ENCODE assay signal across 8 mouse cellular contexts in genomic region chr5:24424861-24425411, GRCm38 (mm10). TPM values are rescaled to one million over a fixed set of nuclear protein-coding genes. Genes with fewer than 3 reads are reported as not detected.
DNase-seq lines count a peak whose midpoint lies in the region; ATAC-seq and TF ChIP-seq lines count a peak whose summit lies in the region.

No protein-coding gene starts in this region.

- H3K27ac ChIP-seq in ES-E14 (ENCODE audit: insufficient read depth, low read depth, low read length, poor library complexity, severe bottlenecking) (no peak overlapping the region), macrophage (peak overlapping the region; percentile 94)
- peak overlapping the region; percentile 4 for H3K27ac ChIP-seq in hindbrain, embryonic 11.5 days (ENCODE audit: low read depth, low read length)

- H3K36me3 ChIP-seq in ES-E14 (ENCODE audit: control insufficient read depth, insufficient read depth, low read length, poor library complexity, severe bottlenecking) = peaks cover under 1% of the 10 kb centered on the region; the same call in 1 of the 2 replicates
- H3K36me3 ChIP-seq in hindbrain, embryonic 11.5 days (ENCODE audit: control insufficient read depth, insufficient read depth, low read length) = peaks cover 1% of the 10 kb centered on the region; the same call in 1 of the 2 replicates
- peaks cover 23% of the 10 kb centered on the region for H3K36me3 ChIP-seq in macrophage (ENCODE audit: inconsistent target)

- DNase-seq in ES-E14 (ENCODE audit: low read depth, low spot score) = no peak
- peak; percentile 67 for DNase-seq in c-Kit-positive CD71-positive TER-119-negative erythroid progenitor cells, embryonic 14.5 days (ENCODE audit: low read depth)
- peak; percentile 94 for DNase-seq in hindbrain, embryonic 11.5 days (ENCODE audit: low spot score)
- DNase-seq in layer of hippocampus, postnatal 36 days = peak; percentile 73 to 74
- DNase-seq in right cerebral cortex, adult 2 months (ENCODE audit: low spot score in 2 of 2) = peak; percentile 51 to 71
- DNase-seq in urinary bladder, postnatal 10 days (ENCODE audit: low spot score) = peak; percentile 55

- ATAC-seq in frontal cortex, adult (ENCODE audit: low TSS enrichment) = peak; percentile 28
- no peak for ATAC-seq in hindbrain, embryonic 11.5 days (ENCODE audit: low FRiP score)

- peaks cover 4 to 27% of the 10 kb centered on the region in 2 experiments; a peak in 2 of 4 replicates for H3K4me1 ChIP-seq in ES-E14 (ENCODE audit: control insufficient read depth in 2 of 2, insufficient read depth in 2 of 2, low read length in 2 of 2, poor library complexity in 1 of 2)
- H3K4me1 ChIP-seq in hindbrain, embryonic 11.5 days (replicated peaks; ENCODE audit: control insufficient read depth, insufficient read depth, low read length) = peaks cover 17% of the 10 kb centered on the region

- H3K4me2 ChIP-seq in hindbrain, embryonic 11.5 days (replicated peaks; ENCODE audit: low read depth, low read length) = peak overlapping the region; percentile 89

- H3K9me3 ChIP-seq in ES-E14 (ENCODE audit: control insufficient read depth, insufficient read depth, low read depth, low read length) = no peaks in the 10 kb centered on the region
- no peaks in the 10 kb centered on the region for H3K9me3 ChIP-seq in hindbrain, embryonic 11.5 days (ENCODE audit: control insufficient read depth, low read length)

- in situ Hi-C loops in ES-E14 (cut with MboI; ENCODE audit: low sequenced_read_pairs in 2 of 2, unreplicated experiment in 2 of 2) = no loop called here

- peak overlapping the region; percentile 70 to 76 for H3K4me3 ChIP-seq in ES-E14 (ENCODE audit: insufficient read depth in 1 of 2, low read depth in 1 of 2, low read length in 2 of 2, poor library complexity in 1 of 2, severe bottlenecking in 1 of 2)
- H3K4me3 ChIP-seq in hindbrain, embryonic 11.5 days (ENCODE audit: low read depth, low read length) = peak overlapping the region; percentile 53
- H3K4me3 ChIP-seq in macrophage (ENCODE audit: inconsistent target) = peak overlapping the region; percentile 87

- 0 out of 2 replicates have a peak, but pooled peaks cover 4% of the 10 kb centered on the region for H3K27me3 ChIP-seq in hindbrain, embryonic 11.5 days (ENCODE audit: control insufficient read depth, insufficient read depth, low read length)

- WGBS in hindbrain, embryonic 11.5 days = 1% methylated on average over 49 of the region's 60 CpGs
- WGBS in macrophage (ENCODE audit: missing documents) = 2% methylated on average over 34 of the region's 60 CpGs

- peak overlapping the region; percentile 68 for H3K9ac ChIP-seq in ES-E14 (ENCODE audit: insufficient read depth, low read depth, low read length, poor library complexity, severe bottlenecking)
- peak overlapping the region; percentile 66 for H3K9ac ChIP-seq in hindbrain, embryonic 11.5 days (ENCODE audit: low read depth, low read length)

- peaks cover 32% of the 10 kb centered on the region for H3K79me2 ChIP-seq in macrophage (ENCODE audit: inconsistent target)

TF ChIP-seq in ES-E14, 5 proteins besides CTCF, POLR2A, EP300 and RAD21:
- TF ChIP-seq ZNF384 (IDR thresholded peaks at IDR 0.05; ENCODE audit: low read depth, low read length) (no peak), HCFC1 (IDR thresholded peaks at IDR 0.05; ENCODE audit: borderline replicate concordance, insufficient read depth, low read length) (peak; percentile 58; the same call in 1 of the 2 replicates)

RNA-seq across cellular contexts. Expression of gene Slc4a2, which starts 1.3 kb away (rescaled TPM):
- total RNA-seq in ES-E14 (2012; rRNA removed) = 30.4 and 31.5 TPM in 2 replicates
- polyA plus RNA-seq in hindbrain, embryonic 11.5 days (2014; fragmentation: Nextera tagmentation; extraction: Ambion mirVana) = 14.3 and 17.9 TPM in 2 replicates
- 10 to 100 TPM; 25.6 to 33.2 TPM for total RNA-seq in layer of hippocampus, postnatal 36 days (2021)
- total RNA-seq in macrophage (2018; cell fraction: chromatin; rRNA removed) = 100 to 1,000 TPM in 14 of 26 experiments, 10 to 100 TPM in 12; 39.0 to 197 (median 104) TPM
- 10 to 100 TPM; 17.3 to 43.5 (median 30.9) TPM for total RNA-seq in macrophage (2018; cell fraction: cytosol; rRNA removed)
- 100 to 1,000 TPM in 4 of 26 experiments, 10 to 100 TPM in 22; 38.0 to 127 (median 68.2) TPM for total RNA-seq in macrophage (2018; cell fraction: nucleus; rRNA removed)
- 21.8 to 34.7 TPM (median 34.2 TPM) in 3 replicates for polyA plus RNA-seq in macrophage (2018)

RNA-seq across cellular contexts. Expression of gene Cdk5, which starts 1.6 kb away (rescaled TPM):
- total RNA-seq in ES-E14 (2012; rRNA removed) = 17.8 and 23.4 TPM in 2 replicates
- 56.3 and 62.4 TPM in 2 replicates for polyA plus RNA-seq in hindbrain, embryonic 11.5 days (2014; fragmentation: Nextera tagmentation; extraction: Ambion mirVana)
- 100 to 1,000 TPM; 122 TPM for total RNA-seq in layer of hippocampus, postnatal 36 days (2021)
- 10 to 100 TPM; 20.2 to 77.5 (median 50.6) TPM for total RNA-seq in macrophage (2018; cell fraction: chromatin; rRNA removed)
- total RNA-seq in macrophage (2018; cell fraction: cytosol; rRNA removed) = 10 to 100 TPM; 12.6 to 17.8 (median 15.1) TPM
- 10 to 100 TPM; 13.4 to 62.9 (median 39.9) TPM for total RNA-seq in macrophage (2018; cell fraction: nucleus; rRNA removed)
- 15.2 to 21.5 TPM (median 20.5 TPM) in 3 replicates for polyA plus RNA-seq in macrophage (2018)

RNA-seq across cellular contexts. Expression of gene Asic3, which starts 11.7 kb away (rescaled TPM):
- 0.40 and 0.90 TPM in 2 replicates for total RNA-seq in ES-E14 (2012; rRNA removed)
- polyA plus RNA-seq in hindbrain, embryonic 11.5 days (2014; fragmentation: Nextera tagmentation; extraction: Ambion mirVana) = 0.52 and 0.88 TPM in 2 replicates
- under 1 TPM in 1 of 2 experiments, not detected in 1; 0.23 TPM for total RNA-seq in layer of hippocampus, postnatal 36 days (2021)
- 1 to 10 TPM in 3 of 26 experiments, under 1 TPM in 8, not detected in 15; 0.21 to 1.7 (median 0.51) TPM for total RNA-seq in macrophage (2018; cell fraction: chromatin; rRNA removed)
- not detected for total RNA-seq in macrophage (2018; cell fraction: cytosol; rRNA removed)
- under 1 TPM in 7 of 26 experiments, not detected in 19; 0.24 to 0.85 (median 0.42) TPM for total RNA-seq in macrophage (2018; cell fraction: nucleus; rRNA removed)
- not detected in 3 replicates for polyA plus RNA-seq in macrophage (2018)

RNA-seq across cellular contexts. Expression of gene Fastk, which starts 20.2 kb away (rescaled TPM):
- 70.4 and 111 TPM in 2 replicates for total RNA-seq in ES-E14 (2012; rRNA removed)
- polyA plus RNA-seq in hindbrain, embryonic 11.5 days (2014; fragmentation: Nextera tagmentation; extraction: Ambion mirVana) = 86.7 and 88.5 TPM in 2 replicates
- 100 to 1,000 TPM; 121 to 144 TPM for total RNA-seq in layer of hippocampus, postnatal 36 days (2021)
- total RNA-seq in macrophage (2018; cell fraction: chromatin; rRNA removed) = 100 to 1,000 TPM in 14 of 26 experiments, 10 to 100 TPM in 12; 50.0 to 163 (median 113) TPM
- 10 to 100 TPM; 21.5 to 41.1 (median 31.1) TPM for total RNA-seq in macrophage (2018; cell fraction: cytosol; rRNA removed)
- total RNA-seq in macrophage (2018; cell fraction: nucleus; rRNA removed) = 100 to 1,000 TPM in 4 of 26 experiments, 10 to 100 TPM in 22; 38.9 to 116 (median 73.8) TPM
- polyA plus RNA-seq in macrophage (2018) = 30.5 to 41.6 TPM (median 31.5 TPM) in 3 replicates

RNA-seq across cellular contexts. Expression of gene Tmub1, which starts 22.7 kb away (rescaled TPM):
- 7.8 and 11.5 TPM in 2 replicates for total RNA-seq in ES-E14 (2012; rRNA removed)
- 30.0 and 33.6 TPM in 2 replicates for polyA plus RNA-seq in hindbrain, embryonic 11.5 days (2014; fragmentation: Nextera tagmentation; extraction: Ambion mirVana)
- total RNA-seq in layer of hippocampus, postnatal 36 days (2021) = 10 to 100 TPM; 18.6 to 19.8 TPM
- 1 to 10 TPM in 12 of 26 experiments, under 1 TPM in 4, not detected in 10; 0.63 to 4.0 (median 1.4) TPM for total RNA-seq in macrophage (2018; cell fraction: chromatin; rRNA removed)
- total RNA-seq in macrophage (2018; cell fraction: cytosol; rRNA removed) = 10 to 100 TPM in 10 of 26 experiments, 1 to 10 TPM in 16; 3.9 to 13.7 (median 9.5) TPM
- 1 to 10 TPM in 25 of 26 experiments, under 1 TPM in 1; 0.98 to 8.8 (median 3.9) TPM for total RNA-seq in macrophage (2018; cell fraction: nucleus; rRNA removed)
- 7.8 to 14.5 TPM (median 12.4 TPM) in 3 replicates for polyA plus RNA-seq in macrophage (2018)
